Mouse (Mus musculus) neural tube, embryonic 11.5 days (tissue): ENCODE results near the gene Cyp2d11. TPM values are rescaled to one million over a fixed set of nuclear protein-coding genes. Genes with fewer than 3 reads are reported as not detected.
"Not testable (repeated sequence)": the region's sequence is repeated elsewhere in the genome, so short reads cannot be mapped to it uniquely, and the experiment has no call there.

Experiments
- ATAC-seq: fragments of 200-750 bp; cut with Nextera tagmentation; 2 replicates; pipeline ENCODE4 v1.8.0; 2017; ENCODE audit warnings: moderate number of reproducible peaks, mild to moderate bottlenecking, moderate TSS enrichment, moderate library complexity; ENCODE audit not compliant: insufficient read depth, low FRiP score, low TSS enrichment
- DNase-seq: peaks from one replicate; pipeline ENCODE4 v3.0.0-alpha.2; 2015; ENCODE audit warnings: low spot score
- H3K27ac ChIP-seq: fragments of 300-500 bp; sonication (generic); 2 replicates; pipeline ENCODE4 v1.5.1; 2014; ENCODE audit warnings: low read depth, mild to moderate bottlenecking, low read length
- H3K27me3 ChIP-seq: fragments of 300-500 bp; sonication (generic); 2 replicates; pipeline ENCODE4 v1.6.1; 2014; ENCODE audit warnings: mild to moderate bottlenecking, low read length, mixed read lengths; ENCODE audit not compliant: control insufficient read depth, insufficient read depth
- H3K36me3 ChIP-seq: fragments of 300-500 bp; sonication (generic); 2 replicates; pipeline ENCODE4 v1.6.1; 2014; ENCODE audit warnings: mild to moderate bottlenecking, low read length, moderate library complexity, mixed read lengths; ENCODE audit not compliant: control insufficient read depth, insufficient read depth
- H3K4me1 ChIP-seq: fragments of 300-500 bp; sonication (generic); 2 replicates; pipeline ENCODE4 v1.6.1; 2014; ENCODE audit warnings: low read length, mixed read lengths; ENCODE audit not compliant: control insufficient read depth, insufficient read depth
- H3K4me2 ChIP-seq: fragments of 300-500 bp; sonication (generic); 2 replicates; pipeline ENCODE4 v1.6.1; 2014; ENCODE audit warnings: low read depth, mild to moderate bottlenecking, moderate library complexity
- H3K4me3 ChIP-seq: fragments of 300-500 bp; sonication (generic); 2 replicates; pipeline ENCODE4 v1.5.1; 2014; ENCODE audit warnings: low read depth, low read length
- H3K9ac ChIP-seq: fragments of 300-500 bp; sonication (generic); 2 replicates; pipeline ENCODE4 v1.6.1; 2014; ENCODE audit warnings: mild to moderate bottlenecking, low read length
- H3K9me3 ChIP-seq: fragments of 300-500 bp; sonication (generic); 2 replicates; pipeline ENCODE4 v1.6.1; 2016; ENCODE audit warnings: low read length; ENCODE audit not compliant: control insufficient read depth
- WGBS: fragments of 180-500 bp; shearing (Covaris S2); extraction: QIAGEN DNeasy Blood & Tissue Kit; methylation state at CpG from one replicate; pipeline ENCODE4 v1.1.7; 2014; 5-methylcytosine and 5-hydroxymethylcytosine counted together
- polyA plus RNA-seq: library from polyadenylated mRNA; unstranded; fragments of >200 nt; fragmentation: Nextera tagmentation; extraction: Ambion mirVana; gene quantifications from 2 replicates; pipeline ENCODE4 v1.2.1, GENCODE M21; 2014

The Cyp2d11 gene
- polyA plus RNA-seq, 1 experiment from 2014 or later, result not detected

DNA sequence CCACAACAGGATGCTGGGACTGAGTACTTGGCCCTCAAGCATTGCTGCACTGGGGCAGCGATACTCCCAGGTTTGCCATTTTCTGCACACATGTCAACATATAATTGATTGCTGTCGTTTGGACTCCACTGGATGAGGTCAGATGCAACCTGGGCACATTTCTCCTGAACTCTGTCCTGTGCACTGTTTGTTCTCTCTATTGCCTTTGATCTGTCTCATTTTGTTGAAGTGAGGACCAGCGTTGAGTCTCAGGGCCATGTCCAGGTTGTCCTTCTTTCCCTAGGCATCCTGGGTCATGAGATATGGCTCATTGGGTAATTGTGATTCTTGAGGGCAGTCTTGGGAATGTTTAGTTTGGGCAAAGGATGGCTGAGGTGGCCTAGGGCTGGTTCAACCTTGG, 2.1 kb upstream of the Cyp2d11 start:
- 85% methylated on average over 3 of the region's 3 CpGs for WGBS
- not testable (repeated sequence) for H3K27ac ChIP-seq, H3K4me1 ChIP-seq, DNase-seq, H3K27me3 ChIP-seq, ATAC-seq, H3K36me3 ChIP-seq, H3K4me2 ChIP-seq, H3K4me3 ChIP-seq, H3K9ac ChIP-seq, H3K9me3 ChIP-seq

GRCm38 (mm10) chr15:82389916-82390315, 3.9 kb downstream of the Cyp2d11 start:
- H3K9me3 ChIP-seq, DNase-seq, H3K27ac ChIP-seq, ATAC-seq, H3K4me3 ChIP-seq, H3K4me1 ChIP-seq, H3K4me2 ChIP-seq, H3K27me3 ChIP-seq, H3K36me3 ChIP-seq, H3K9ac ChIP-seq: not testable (repeated sequence)
- WGBS, result 86% methylated on average over 10 of the region's 10 CpGs

DNA sequence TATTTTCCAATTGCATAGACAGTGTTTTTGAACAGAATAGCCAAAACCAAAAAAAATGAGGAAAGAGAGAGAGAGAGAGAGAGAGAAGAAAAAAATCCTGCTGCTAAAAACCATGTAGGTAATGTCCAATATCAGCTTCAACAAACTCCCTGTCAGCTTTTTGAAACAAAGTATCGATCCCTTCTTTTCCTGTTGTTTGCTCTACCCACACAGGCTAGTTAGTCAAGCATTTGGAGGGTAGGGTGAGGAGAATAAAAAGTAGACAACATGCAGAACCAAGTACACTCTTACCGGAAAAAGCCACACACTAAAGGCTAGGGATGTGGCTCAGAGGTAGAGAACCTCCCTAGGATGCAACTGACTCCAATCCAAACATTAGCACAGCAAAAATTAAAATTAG, 8.1 kb downstream of the Cyp2d11 start:
- no peak for DNase-seq
- Histone ChIP-seq H3K36me3 (no peaks in the 10 kb centered on the region), H3K4me1 (no peaks in the 10 kb centered on the region), H3K27me3 (no peaks in the 10 kb centered on the region), H3K9ac (no peak overlapping the region), H3K9me3 (no peaks in the 10 kb centered on the region), H3K4me3 (no peak overlapping the region), H3K4me2 (no peak overlapping the region), H3K27ac (no peak overlapping the region)
- no peak for ATAC-seq
- WGBS, result 94% methylated on average over 2 of the region's 2 CpGs

DNA sequence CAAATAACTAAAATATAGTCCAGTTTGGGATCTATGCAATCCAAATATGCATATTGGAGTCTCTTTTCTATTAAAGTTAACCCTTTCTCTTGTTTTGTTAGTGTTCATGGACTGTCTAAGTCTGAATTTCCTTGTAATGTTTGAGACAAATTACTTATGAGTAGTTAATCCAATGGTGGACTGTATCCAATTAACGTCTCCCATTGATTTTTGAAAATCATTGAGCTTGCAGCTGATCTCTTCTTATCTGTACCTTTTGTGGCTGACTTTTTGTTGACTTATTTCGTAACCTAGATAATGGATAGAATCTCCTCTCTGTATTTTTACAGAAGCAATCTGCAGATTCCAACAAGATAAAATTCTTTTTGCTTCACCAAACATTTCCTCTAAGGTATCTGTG, 11.4 kb downstream of the Cyp2d11 start:
- no peak for DNase-seq
- Histone ChIP-seq H3K36me3 (no peaks in the 10 kb centered on the region), H3K9me3 (no peaks in the 10 kb centered on the region), H3K9ac (no peak overlapping the region), H3K4me1 (0 out of 2 replicates have a peak, but pooled peaks cover 5% of the 10 kb centered on the region), H3K4me3 (no peak overlapping the region), H3K4me2 (no peak overlapping the region), H3K27me3 (no peaks in the 10 kb centered on the region), H3K27ac (no peak overlapping the region)
- ATAC-seq, result no peak
- WGBS, result 90% methylated on average over 2 of the region's 2 CpGs

DNA sequence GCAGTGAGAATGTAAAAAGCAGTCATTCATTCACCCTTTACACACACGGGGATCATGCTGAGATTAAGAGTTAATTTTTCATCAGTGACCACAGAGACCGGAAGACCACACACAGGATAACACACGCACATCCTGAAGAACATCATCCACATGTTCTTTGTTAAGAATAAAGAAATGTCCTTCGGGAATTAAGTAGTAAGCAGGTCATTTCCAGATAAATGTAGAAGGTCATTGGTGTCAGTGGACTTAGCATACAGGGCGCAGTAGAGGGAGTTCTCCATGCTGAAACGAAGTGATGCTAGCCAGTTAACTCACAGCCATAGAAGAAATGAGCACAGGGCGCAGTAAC, 13.1 kb downstream of the Cyp2d11 start:
- peak overlapping the region; percentile 33 for H3K4me2 ChIP-seq
- H3K4me1 ChIP-seq, result 0 out of 2 replicates have a peak, but pooled peaks cover 5% of the 10 kb centered on the region
- H3K4me3 ChIP-seq, result peak overlapping the region; percentile 11; the same call in 1 of the 2 replicates
- H3K27me3 ChIP-seq, result no peaks in the 10 kb centered on the region
- no peak for ATAC-seq
- H3K9me3 ChIP-seq, result no peaks in the 10 kb centered on the region
- no peak overlapping the region for H3K9ac ChIP-seq
- H3K27ac ChIP-seq, result no peak overlapping the region
- WGBS, result 40% methylated on average over 7 of the region's 7 CpGs
- DNase-seq, result no peak
- no peaks in the 10 kb centered on the region for H3K36me3 ChIP-seq

GRCm38 (mm10) chr15:82379871-82380713, 13.7 kb downstream of the Cyp2d11 start, which contains the start of gene Cyp2d22:
Gene Cyp2d22, minus strand, starts transcription at chr15:82380260.
- Histone ChIP-seq H3K9me3 (no peaks in the 10 kb centered on the region), H3K27me3 (no peaks in the 10 kb centered on the region), H3K9ac (peak within 1 kb of the TSS; percentile 53), H3K36me3 (no peaks in the 10 kb centered on the region), H3K27ac (no peak within 1 kb of the TSS), H3K4me2 (peak within 1 kb of the TSS; percentile 45), H3K4me1 (0 out of 2 replicates have a peak, but pooled peaks cover 5% of the 10 kb centered on the region), H3K4me3 (peak within 1 kb of the TSS; percentile 33)
- peak; percentile 57 for DNase-seq
- WGBS, result 5% methylated on average over 16 of the region's 24 CpGs
- peak; percentile 58; the same call in 1 of the 2 replicates for ATAC-seq

DNA sequence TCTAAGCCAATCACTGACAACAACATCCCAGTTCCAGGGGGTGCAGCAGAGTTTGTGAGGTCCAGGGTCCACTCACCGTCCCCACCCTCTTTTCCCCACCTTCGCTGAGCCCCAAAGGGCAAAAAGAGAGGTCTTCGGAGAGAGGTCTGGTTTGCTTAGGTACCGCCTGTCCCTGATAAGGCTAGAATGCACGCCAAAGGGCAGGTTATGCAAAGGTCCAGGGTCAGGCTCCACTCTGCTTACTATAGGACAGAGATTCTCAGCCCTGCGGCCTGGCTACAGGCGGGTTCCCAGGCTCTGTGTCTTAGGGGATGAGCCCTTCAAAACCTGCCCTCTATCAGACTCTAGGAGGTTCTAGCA, 14.3 kb downstream of the Cyp2d11 start:
- no peak for ATAC-seq
- peak overlapping the region; percentile 45 for H3K4me2 ChIP-seq
- H3K27me3 ChIP-seq, result no peaks in the 10 kb centered on the region
- peak overlapping the region; percentile 33 for H3K4me3 ChIP-seq
- 0 out of 2 replicates have a peak, but pooled peaks cover 5% of the 10 kb centered on the region for H3K4me1 ChIP-seq
- DNase-seq, result no peak
- 20% methylated on average over 7 of the region's 7 CpGs for WGBS
- H3K9me3 ChIP-seq, result no peaks in the 10 kb centered on the region
- H3K36me3 ChIP-seq, result no peaks in the 10 kb centered on the region
- peak overlapping the region; percentile 53 for H3K9ac ChIP-seq
- no peak overlapping the region for H3K27ac ChIP-seq

- no peak for ATAC-seq
- 0 out of 2 replicates have a peak, but pooled peaks cover 5% of the 10 kb centered on the region for H3K4me1 ChIP-seq
- 51% methylated on average over 15 of the region's 15 CpGs for WGBS
- no peak overlapping the region for H3K27ac ChIP-seq
- no peak for DNase-seq
- no peak overlapping the region for H3K9ac ChIP-seq
- H3K9me3 ChIP-seq, result no peaks in the 10 kb centered on the region
- no peaks in the 10 kb centered on the region for H3K27me3 ChIP-seq
- no peak overlapping the region for H3K4me3 ChIP-seq
- no peaks in the 10 kb centered on the region for H3K36me3 ChIP-seq
- no peak overlapping the region for H3K4me2 ChIP-seq
Observed at GRCm38 (mm10) chr15:82378261-82379180, 15.3 kb downstream of the Cyp2d11 start.
